Mouse (Mus musculus): Measurements from ENCODE around the gene Stard3.

Gene Stard3

GRCm38 (mm10) chr11:98394301-98394700, 36.1 kb downstream of the Stard3 start:
- DNase-seq (ENCODE audit: low read depth, low spot score), result no peak

DNA sequence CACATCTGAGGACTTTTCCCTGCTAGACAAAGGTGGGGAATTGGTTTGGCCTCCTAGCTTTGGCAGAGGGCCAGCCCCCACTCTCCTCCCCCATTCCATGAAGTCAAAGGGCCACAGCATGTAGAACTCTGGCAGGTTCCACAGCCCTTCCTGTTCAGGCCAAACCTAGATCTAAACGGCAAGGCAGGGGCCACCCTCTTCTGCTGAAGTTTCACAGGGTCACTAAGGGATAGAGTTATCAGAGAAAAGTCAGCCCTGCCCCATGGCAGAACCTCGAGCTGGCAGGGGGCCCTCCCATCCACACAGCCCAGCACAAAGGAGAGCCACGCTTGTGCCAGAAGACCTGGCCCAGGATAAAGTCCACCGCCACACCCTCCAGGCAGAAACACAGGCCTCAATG, 36.9 kb downstream of the Stard3 start:
- no peak for DNase-seq (ENCODE audit: low read depth, low spot score)

DNA sequence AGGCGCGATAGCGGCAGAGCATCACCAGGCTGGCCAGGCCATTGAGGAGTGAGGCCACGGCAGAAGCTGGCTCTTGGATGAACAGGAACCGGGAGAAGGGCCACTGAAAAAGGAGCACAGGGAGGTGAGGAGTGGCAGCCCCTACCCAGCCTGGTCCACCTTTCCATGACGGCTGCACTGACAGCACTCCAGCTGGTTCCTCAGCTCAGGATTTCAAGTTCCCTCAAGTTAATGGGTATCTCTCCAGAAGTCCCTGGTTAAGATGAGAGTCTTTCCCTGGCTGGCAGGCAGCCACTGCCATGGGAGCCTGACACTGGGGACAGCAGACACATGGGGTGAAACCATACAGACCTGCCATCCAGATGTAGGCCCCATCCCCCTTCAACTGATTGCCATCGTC, 39.8 kb downstream of the Stard3 start:
- DNase-seq (ENCODE audit: low read depth, low spot score), result no peak

GRCm38 (mm10) chr11:98400161-98400726, 42.1 kb downstream of the Stard3 start, which contains the start of gene Pgap3:
Pgap3 (minus strand) TSS chr11:98400490.
- peak; percentile 85 for DNase-seq (ENCODE audit: low read depth, low spot score)

GRCm38 (mm10) chr11:98400816-98401215, 42.6 kb downstream of the Stard3 start:
- DNase-seq (ENCODE audit: low read depth, low spot score), result no peak

DNA sequence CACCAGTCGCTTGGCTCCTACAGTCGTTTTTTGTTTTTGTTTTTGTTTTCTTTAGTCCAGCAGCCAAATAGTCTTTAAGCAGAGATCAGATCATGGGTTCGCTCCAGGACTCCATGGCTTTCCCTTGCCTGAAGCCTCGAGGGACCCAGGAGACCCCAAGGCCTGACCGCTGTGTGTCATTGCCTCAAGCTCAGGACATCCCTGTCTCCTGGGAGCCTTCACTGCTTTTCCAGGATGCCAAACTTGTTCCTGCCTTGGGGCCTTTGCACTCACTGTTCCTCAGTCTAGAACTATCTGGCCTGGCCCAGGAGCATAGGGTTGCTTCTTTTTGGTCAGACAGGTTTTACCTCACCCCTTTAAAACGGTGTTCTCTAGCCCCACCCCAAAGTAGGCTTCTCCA, 48.5 kb downstream of the Stard3 start:
- DNase-seq (ENCODE audit: low read depth, low spot score), result no peak

GRCm38 (mm10) chr11:98408872-98409271, 50.7 kb downstream of the Stard3 start:
- no peak for DNase-seq (ENCODE audit: low read depth, low spot score)

- peak; percentile 29 for DNase-seq (ENCODE audit: low read depth, low spot score)
Measured at GRCm38 (mm10) chr11:98409341-98409822, 51.2 kb downstream of the Stard3 start.

- peak; percentile 79 for DNase-seq (ENCODE audit: low read depth, low spot score)
Measured at GRCm38 (mm10) chr11:98412273-98412796, 54.2 kb downstream of the Stard3 start, which contains the start of gene Erbb2. Erbb2 (plus strand) TSS chr11:98412470.

GRCm38 (mm10) chr11:98412797-98413301, 54.7 kb downstream of the Stard3 start:
- peak; percentile 58 for DNase-seq (ENCODE audit: low read depth, low spot score)

DNA sequence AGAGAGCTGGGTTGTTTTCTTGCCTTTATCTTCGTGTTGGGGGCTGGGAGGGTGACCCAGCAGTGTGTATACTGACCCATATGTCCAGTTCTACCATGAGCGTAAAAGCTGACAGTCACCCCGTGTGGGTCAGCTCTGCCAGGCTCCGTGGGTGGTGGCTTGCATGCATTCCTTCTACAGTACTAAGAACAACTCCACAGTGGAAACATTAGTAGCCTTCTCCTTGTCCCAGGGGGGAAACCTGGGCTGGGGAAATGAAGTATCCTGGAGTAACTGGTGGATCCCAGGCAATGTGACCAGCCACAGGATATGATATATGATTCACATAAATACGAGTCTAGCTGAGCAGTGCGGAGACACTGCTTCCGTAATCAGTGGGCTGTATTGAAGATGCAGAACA, 55.6 kb downstream of the Stard3 start:
- no peak for DNase-seq (ENCODE audit: low read depth, low spot score)

DNA sequence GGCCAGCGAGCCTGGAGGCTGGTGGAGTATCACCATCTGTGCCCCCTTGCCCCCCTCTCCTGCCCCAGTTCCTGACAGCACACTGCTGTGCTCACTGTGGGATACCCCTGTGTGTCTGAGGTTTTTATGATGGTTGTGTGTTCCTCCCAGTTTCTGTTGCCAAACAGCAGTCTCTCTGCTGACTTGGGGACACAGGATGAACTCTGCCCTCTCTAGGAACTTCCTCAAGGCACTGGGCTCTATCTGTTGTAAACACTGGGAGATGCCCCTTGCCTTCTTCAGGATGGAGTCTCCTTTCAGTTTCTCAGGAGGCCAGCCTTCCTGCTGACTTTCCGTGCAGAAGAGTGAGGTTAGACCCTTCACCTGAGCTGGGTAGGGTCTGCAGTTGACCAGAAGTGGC, 56.0 kb downstream of the Stard3 start:
- no peak for DNase-seq (ENCODE audit: low read depth, low spot score)

- DNase-seq (ENCODE audit: low read depth, low spot score), result no peak
Measured at GRCm38 (mm10) chr11:98417074-98417473, 58.9 kb downstream of the Stard3 start.

DNA sequence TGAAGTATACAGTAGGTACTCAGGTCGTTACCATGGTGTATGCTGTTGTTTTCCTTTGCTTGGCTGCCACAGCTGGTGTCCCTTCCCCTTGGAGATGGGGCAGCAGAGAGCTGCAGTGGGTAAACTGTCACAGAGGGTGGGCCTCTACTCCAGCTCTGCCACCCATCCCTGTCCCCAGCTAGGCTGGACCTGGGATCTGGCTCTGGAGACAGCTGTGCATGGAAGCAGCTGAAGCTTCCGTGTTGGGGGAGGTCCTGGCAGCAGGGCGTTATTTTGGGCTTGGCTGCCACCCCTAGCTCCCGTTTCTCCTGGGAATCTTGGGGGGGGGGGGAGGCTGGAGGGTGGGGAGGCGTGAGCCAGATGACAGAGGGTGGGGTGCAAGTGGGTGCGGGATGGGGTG, 60.1 kb downstream of the Stard3 start:
- DNase-seq (ENCODE audit: low read depth, low spot score), result no peak

- DNase-seq (ENCODE audit: low read depth, low spot score), result no peak
Measured at GRCm38 (mm10) chr11:98418939-98419547, 60.9 kb downstream of the Stard3 start.

- no peak for DNase-seq (ENCODE audit: low read depth, low spot score)
Measured at GRCm38 (mm10) chr11:98426592-98426991, 68.4 kb downstream of the Stard3 start.

DNA sequence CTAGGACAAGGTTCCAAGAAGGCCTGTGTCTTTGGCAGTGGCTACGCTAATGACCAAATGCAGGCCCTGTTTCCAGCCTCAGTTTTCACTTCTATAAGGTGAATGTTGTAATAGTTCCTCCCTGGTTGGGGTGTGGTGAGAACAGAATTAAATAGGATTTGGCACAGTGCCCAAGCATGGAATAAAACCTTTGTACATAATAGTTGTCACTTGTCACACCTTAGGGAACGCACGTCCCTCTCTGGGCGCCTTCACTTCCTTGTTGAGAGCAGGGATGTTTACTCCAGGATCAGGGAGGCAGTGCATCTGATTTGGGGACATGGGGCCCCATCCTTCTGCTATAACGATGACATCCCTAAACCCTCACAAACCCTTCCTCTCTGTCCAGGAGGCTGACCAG, 70.3 kb downstream of the Stard3 start:
- no peak for DNase-seq (ENCODE audit: low read depth, low spot score)

Data from forelimb bud, embryonic 11.5 days (tissue).